Mouse (Mus musculus) embryonic facial prominence, embryonic 12.5 days (tissue): ENCODE data around the gene Tnk2. TPM values are rescaled to one million over a fixed set of nuclear protein-coding genes. Genes with fewer than 3 reads are reported as not detected.

ENCODE experiments used
- ATAC-seq: fragments of 200-750 bp; cut with Nextera tagmentation; 2 replicates; pipeline ENCODE4 v1.8.0; 2017; ENCODE audit not compliant: insufficient number of reproducible peaks, insufficient read depth, low FRiP score, low TSS enrichment
- H3K27ac ChIP-seq: fragments of 300-500 bp; sonication (generic); 2 replicates; pipeline ENCODE4 v1.5.1; 2016; ENCODE audit warnings: mild to moderate bottlenecking
- H3K27me3 ChIP-seq: fragments of 300-500 bp; sonication (generic); 2 replicates; pipeline ENCODE4 v1.6.1; 2016; ENCODE audit warnings: mild to moderate bottlenecking, moderate library complexity
- H3K36me3 ChIP-seq: fragments of 300-500 bp; sonication (generic); 2 replicates; pipeline ENCODE4 v1.6.1; 2016; ENCODE audit warnings: mild to moderate bottlenecking
- H3K4me1 ChIP-seq: fragments of 300-500 bp; sonication (generic); 2 replicates; pipeline ENCODE4 v1.6.1; 2016
- H3K4me2 ChIP-seq: fragments of 300-500 bp; sonication (generic); replicated peaks from 2 replicates; pipeline ENCODE4 v1.6.1; 2016; ENCODE audit warnings: mild to moderate bottlenecking, moderate library complexity
- H3K4me3 ChIP-seq: fragments of 300-500 bp; sonication (generic); 2 replicates; pipeline ENCODE4 v1.5.1; 2016; ENCODE audit warnings: mild to moderate bottlenecking
- H3K9ac ChIP-seq: fragments of 300-500 bp; sonication (generic); 2 replicates; pipeline ENCODE4 v1.6.1; 2016; ENCODE audit warnings: mild to moderate bottlenecking, moderate library complexity
- H3K9me3 ChIP-seq: fragments of 300-500 bp; sonication (generic); 2 replicates; pipeline ENCODE4 v1.6.1; 2016; ENCODE audit warnings: mild to moderate bottlenecking, moderate library complexity
- WGBS: fragments of 180-500 bp; shearing (Covaris S2); methylation state at CpG from one replicate; pipeline ENCODE4 v1.1.7; 2016; 5-methylcytosine and 5-hydroxymethylcytosine counted together
- polyA plus RNA-seq: library from polyadenylated mRNA; unstranded; fragments of >200 nt; fragmentation: Nextera tagmentation; extraction: Ambion mirVana; gene quantifications from 2 replicates; pipeline ENCODE4 v1.2.1, GENCODE M21; 2016

The Tnk2 gene
- polyA plus RNA-seq, 1 experiment from 2014 or later, result 13.8 TPM

DNA sequence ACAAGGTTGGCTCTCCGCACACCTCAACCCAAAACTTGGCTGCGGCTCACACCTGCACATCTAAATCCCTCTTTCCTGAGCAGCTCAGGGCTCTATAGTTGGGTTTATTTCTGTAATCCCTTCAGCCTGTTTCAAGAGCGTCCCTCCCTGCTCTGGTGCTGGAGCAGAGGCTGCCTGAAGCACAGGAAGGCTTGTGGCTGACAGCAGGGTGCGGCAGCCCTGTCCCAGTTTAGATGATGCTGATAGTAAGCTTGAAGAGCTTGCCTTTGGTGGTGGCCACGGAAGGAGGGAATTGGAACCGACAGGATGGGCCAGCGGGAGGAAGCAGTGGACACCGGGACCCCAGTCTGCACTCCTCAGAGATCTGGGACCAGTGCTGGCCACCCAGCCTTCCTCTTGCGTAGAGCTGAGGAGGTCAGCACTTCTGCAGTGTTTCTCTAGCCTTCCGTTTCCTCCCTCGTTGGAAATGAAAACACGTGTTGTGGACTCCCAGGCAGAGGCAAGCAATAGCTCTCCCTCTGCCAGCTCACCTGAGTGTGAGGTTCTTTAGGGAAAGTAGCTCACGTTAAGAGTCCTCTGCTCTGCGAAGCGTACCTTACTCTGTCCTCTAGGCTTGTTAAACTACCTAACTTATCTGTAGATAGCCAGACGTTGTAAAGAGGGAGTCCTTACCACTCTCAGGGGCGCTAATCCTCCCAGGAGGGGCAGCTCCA is 63.6 kb downstream of the Tnk2 start:
- no peak overlapping the region for H3K4me3 ChIP-seq
- no peak for ATAC-seq
- H3K27ac ChIP-seq, result no peak overlapping the region
- H3K36me3 ChIP-seq, result no peaks in the 10 kb centered on the region
- H3K4me1 ChIP-seq, result peaks cover 7% of the 10 kb centered on the region; the same call in 1 of the 2 replicates
- no peaks in the 10 kb centered on the region for H3K9me3 ChIP-seq
- 58% methylated on average over 17 of the region's 17 CpGs for WGBS
- H3K4me2 ChIP-seq, result no peak overlapping the region
- no peaks in the 10 kb centered on the region for H3K27me3 ChIP-seq
- H3K9ac ChIP-seq, result no peak overlapping the region

DNA sequence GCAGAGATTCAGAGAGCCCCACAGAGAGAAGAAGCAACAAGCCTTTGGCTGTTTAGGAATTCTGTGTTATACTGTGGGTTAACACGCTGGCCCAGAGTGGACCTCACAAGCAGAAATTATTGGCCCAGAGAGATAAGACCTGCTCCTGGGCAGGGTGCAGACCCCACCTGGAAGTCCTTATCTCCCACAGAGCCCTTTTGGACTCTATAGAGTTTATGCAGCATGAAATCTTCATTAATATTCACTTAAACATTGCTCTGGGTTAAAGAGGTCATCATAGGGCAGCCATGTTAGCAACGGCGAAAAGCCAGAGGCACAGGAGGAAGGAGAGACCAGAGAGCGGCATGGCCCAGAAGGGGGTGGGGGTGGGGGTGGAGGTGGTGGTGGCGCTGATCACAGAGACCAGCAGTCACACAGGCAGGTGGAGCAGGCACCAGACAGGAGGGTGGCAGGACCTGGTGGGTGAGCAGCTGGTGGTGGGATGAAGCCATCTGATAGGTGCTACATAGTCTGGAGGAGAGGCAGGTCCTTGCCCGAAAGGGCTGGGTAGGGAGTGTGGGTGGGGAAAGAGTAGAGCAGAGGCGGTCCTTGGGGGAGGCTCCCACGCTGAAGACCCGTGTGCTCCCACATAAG is 64.3 kb downstream of the Tnk2 start:
- peaks cover 7% of the 10 kb centered on the region; the same call in 1 of the 2 replicates for H3K4me1 ChIP-seq
- H3K27ac ChIP-seq, result no peak overlapping the region
- no peak for ATAC-seq
- no peaks in the 10 kb centered on the region for H3K36me3 ChIP-seq
- WGBS, result 70% methylated on average over 9 of the region's 9 CpGs
- no peak overlapping the region for H3K4me3 ChIP-seq
- H3K4me2 ChIP-seq, result no peak overlapping the region
- H3K9me3 ChIP-seq, result no peaks in the 10 kb centered on the region
- H3K9ac ChIP-seq, result no peak overlapping the region
- H3K27me3 ChIP-seq, result no peaks in the 10 kb centered on the region

DNA sequence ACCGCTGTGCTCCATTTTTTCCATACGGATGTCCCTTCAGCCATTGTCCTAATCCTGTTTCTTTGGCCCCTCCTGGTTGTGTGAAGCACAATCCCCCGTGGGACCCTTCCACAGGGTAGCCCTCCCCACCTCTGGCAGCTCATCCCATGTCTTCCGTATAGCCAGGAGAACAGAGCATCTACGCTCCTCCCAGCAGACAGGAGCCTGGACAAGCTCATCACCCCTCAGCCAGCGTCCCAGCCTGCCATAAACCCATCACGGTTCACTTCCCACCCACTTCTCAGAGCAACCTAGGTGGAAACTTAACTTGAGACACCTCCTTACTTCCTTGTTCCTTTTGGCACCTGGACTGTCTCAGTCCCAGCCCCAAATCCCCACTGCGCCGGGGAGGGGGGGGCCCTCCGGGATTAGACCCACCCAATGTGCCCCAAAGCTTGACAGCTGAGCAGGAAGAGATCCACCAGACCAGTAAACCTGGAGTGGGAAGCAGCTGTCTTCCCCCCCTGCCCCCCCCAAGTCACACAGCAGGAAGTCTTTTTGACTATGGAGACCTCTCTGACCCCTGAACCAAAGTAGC is 64.9 kb downstream of the Tnk2 start:
- Histone ChIP-seq H3K4me1 (peaks cover 7% of the 10 kb centered on the region; the same call in 1 of the 2 replicates), H3K36me3 (no peaks in the 10 kb centered on the region), H3K9ac (no peak overlapping the region), H3K27me3 (no peaks in the 10 kb centered on the region), H3K27ac (no peak overlapping the region), H3K4me2 (no peak overlapping the region), H3K9me3 (no peaks in the 10 kb centered on the region), H3K4me3 (no peak overlapping the region)
- ATAC-seq, result no peak
- 86% methylated on average over 10 of the region's 10 CpGs for WGBS

DNA sequence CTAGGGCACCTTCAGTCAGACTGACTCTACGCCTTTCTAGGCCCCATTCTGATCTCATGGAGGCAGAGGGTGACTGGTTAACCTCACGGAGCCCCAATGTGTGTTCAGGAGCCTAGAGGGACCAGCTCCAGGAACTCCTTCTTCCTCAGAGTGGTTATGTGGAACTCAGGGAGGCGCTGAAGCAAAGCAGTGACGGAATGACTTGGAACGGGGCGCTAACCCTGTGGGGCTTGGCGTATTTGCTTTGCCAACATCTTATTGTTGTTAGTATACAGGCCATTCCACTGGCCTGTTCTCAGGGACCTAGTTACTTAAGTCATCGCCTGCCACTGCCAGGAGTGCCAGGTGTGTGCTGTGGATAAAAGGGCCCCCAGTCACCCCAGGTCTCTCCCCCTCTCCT is 65.4 kb downstream of the Tnk2 start:
- Histone ChIP-seq H3K4me1 (peaks cover 7% of the 10 kb centered on the region; the same call in 1 of the 2 replicates), H3K27ac (no peak overlapping the region), H3K4me3 (no peak overlapping the region), H3K4me2 (no peak overlapping the region), H3K36me3 (no peaks in the 10 kb centered on the region), H3K9ac (no peak overlapping the region), H3K9me3 (no peaks in the 10 kb centered on the region), H3K27me3 (no peaks in the 10 kb centered on the region)
- WGBS, result 88% methylated on average over 8 of the region's 8 CpGs
- no peak for ATAC-seq

DNA sequence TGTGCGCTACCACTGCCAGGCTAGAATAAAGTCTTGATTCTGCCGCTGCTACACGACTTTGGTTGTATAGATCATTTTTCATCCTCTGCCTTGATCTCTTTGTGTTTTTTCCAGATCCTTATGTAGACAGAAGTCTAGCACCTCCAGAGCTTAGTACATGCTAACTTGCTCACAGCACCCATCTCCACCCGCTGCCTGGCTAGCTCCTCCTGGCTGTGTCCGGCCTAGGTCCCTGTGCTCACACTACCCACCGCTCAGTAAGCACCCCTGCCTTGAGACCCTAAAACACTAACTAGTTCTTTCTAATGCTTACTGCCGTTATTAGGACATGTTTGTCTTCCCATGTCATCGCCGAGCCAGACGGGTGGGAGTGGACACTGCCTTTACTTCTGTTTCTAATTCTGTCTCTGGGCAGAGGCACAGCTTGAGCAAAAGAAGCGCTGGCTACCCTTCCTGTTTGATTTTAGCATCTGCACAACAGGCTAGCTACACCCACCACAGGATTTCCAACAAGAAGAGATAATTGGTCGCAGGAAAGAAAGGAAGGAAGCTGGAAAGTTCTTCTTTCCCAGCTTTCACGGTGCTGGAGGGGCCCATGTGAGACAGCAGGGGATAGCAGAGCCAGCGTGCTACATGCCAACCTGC is 66.9 kb downstream of the Tnk2 start:
- H3K4me1 ChIP-seq, result peaks cover 7% of the 10 kb centered on the region; the same call in 1 of the 2 replicates
- no peaks in the 10 kb centered on the region for H3K27me3 ChIP-seq
- H3K4me2 ChIP-seq, result no peak overlapping the region
- no peak overlapping the region for H3K4me3 ChIP-seq
- H3K36me3 ChIP-seq, result no peaks in the 10 kb centered on the region
- no peak for ATAC-seq
- 52% methylated on average over 14 of the region's 14 CpGs for WGBS
- no peaks in the 10 kb centered on the region for H3K9me3 ChIP-seq
- H3K9ac ChIP-seq, result no peak overlapping the region
- no peak overlapping the region for H3K27ac ChIP-seq

DNA sequence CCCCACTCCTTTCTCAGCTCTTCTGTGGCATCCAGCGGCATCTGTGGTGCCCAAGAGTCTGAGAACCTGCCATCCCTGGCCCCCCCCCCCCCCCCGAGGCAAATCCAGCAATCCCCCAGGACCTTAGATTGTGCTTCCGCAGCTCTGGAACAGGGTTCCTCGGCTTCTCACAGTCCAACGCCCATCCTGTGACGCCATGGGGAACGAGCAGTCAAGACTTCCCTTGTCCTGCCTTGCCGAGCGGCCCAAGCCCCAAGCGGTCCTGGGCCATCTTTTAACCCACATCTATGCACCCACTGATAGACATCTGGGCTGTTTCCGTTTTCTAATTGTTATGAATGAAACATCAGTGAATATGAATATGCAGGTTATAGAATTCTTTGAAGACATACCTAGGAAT is 68.5 kb downstream of the Tnk2 start:
- Histone ChIP-seq H3K4me3 (no peak overlapping the region), H3K9ac (no peak overlapping the region), H3K9me3 (no peaks in the 10 kb centered on the region), H3K27ac (no peak overlapping the region), H3K4me1 (peaks cover 7% of the 10 kb centered on the region; the same call in 1 of the 2 replicates), H3K27me3 (no peaks in the 10 kb centered on the region), H3K4me2 (no peak overlapping the region), H3K36me3 (no peaks in the 10 kb centered on the region)
- WGBS, result 85% methylated on average over 11 of the region's 11 CpGs
- ATAC-seq, result no peak

DNA sequence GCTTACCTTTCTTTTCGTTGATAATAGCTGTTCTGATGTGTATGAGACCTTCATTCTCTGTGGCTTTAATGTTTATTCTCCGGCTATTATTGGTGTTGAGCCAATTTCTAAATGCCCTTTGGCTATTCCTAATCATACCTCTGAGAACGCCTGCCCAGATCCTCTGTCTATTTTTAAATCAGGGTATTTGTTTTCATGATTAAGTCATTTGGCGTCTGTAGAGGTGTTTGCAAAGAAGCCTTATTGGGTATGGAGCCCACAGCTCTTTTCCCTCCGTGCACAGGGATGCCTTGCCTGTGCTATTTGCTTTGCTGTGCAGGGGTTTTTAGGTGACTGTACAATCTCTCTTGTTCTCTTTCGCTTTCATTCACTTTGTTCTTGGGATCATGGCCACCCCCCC is 69.9 kb downstream of the Tnk2 start:
- no peak for ATAC-seq
- Histone ChIP-seq H3K4me2 (no peak overlapping the region), H3K9me3 (no peaks in the 10 kb centered on the region), H3K4me3 (no peak overlapping the region), H3K4me1 (peaks cover 7% of the 10 kb centered on the region; the same call in 1 of the 2 replicates), H3K27me3 (no peaks in the 10 kb centered on the region), H3K27ac (no peak overlapping the region), H3K36me3 (no peaks in the 10 kb centered on the region), H3K9ac (no peak overlapping the region)
- 54% methylated on average over 6 of the region's 6 CpGs for WGBS

DNA sequence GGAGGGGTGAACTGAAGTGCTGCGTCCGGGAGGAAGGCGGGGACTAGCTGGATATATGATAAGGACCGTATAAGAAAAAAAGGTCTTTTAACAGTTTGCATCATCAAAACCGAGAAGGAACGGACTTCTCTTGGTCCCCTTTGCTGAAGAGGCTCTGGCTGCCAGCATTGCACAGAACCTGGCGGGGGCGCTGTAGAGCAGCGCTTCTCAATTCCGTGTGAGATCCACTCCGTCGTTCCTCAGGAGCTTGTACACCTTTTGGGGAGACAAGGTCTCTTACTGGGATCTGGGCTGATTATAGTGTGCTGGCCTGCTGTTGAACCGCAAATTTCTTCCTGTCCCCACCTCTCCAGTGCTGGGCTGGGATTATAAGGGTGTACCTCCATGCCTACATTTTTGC is 71.7 kb downstream of the Tnk2 start:
- no peak overlapping the region for H3K9ac ChIP-seq
- H3K36me3 ChIP-seq, result no peaks in the 10 kb centered on the region
- no peak overlapping the region for H3K27ac ChIP-seq
- H3K4me1 ChIP-seq, result peaks cover 7% of the 10 kb centered on the region; the same call in 1 of the 2 replicates
- no peak overlapping the region for H3K4me2 ChIP-seq
- WGBS, result 27% methylated on average over 13 of the region's 13 CpGs
- ATAC-seq, result no peak
- H3K4me3 ChIP-seq, result no peak overlapping the region
- no peaks in the 10 kb centered on the region for H3K27me3 ChIP-seq
- H3K9me3 ChIP-seq, result no peaks in the 10 kb centered on the region

DNA sequence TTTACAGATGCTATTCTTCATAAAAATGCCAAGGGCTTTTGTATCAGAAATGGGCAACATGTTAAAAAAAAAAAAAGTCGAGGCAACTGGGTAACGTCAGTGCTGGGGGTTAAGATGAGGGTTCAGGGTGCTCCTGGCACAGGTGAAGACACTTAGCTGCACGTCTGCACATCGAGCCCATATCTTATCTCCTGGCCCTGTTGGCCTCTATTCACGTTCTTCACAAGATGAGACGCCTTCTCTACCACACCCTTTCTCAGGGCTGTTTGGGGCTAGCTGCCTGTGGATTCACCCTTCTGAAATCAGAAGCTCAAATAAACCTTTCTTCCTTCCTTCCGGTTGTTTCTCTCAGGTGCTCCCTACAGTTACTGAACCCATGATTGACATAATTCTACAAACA is 79.5 kb downstream of the Tnk2 start:
- Histone ChIP-seq H3K9ac (no peak overlapping the region), H3K27me3 (no peaks in the 10 kb centered on the region), H3K4me3 (no peak overlapping the region), H3K4me1 (no peaks in the 10 kb centered on the region), H3K9me3 (no peaks in the 10 kb centered on the region), H3K27ac (no peak overlapping the region), H3K36me3 (no peaks in the 10 kb centered on the region), H3K4me2 (no peak overlapping the region)
- WGBS, result 84% methylated on average over 7 of the region's 7 CpGs
- no peak for ATAC-seq

DNA sequence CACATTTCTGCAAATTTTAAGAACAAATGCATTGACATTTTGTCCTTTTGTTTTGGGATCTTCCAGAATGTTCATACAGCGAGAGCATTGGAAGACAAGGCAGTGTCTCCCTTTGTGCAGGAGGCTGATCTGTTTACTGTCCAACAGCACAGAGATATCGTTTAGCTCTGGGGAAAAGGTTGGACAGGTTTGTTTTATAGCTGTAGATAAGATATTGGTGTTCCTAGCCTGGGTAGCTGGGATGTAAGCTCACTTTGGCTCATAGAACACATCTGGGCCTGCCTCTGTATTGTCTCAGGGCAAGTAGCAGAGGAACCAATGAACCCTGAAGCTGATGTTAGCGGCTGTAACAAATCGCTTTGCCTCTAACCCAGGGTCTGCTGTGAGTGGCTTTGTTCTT is 80.1 kb downstream of the Tnk2 start:
- 86% methylated on average over 4 of the region's 4 CpGs for WGBS
- Histone ChIP-seq H3K4me3 (no peak overlapping the region), H3K4me1 (no peaks in the 10 kb centered on the region), H3K4me2 (no peak overlapping the region), H3K36me3 (no peaks in the 10 kb centered on the region), H3K9ac (no peak overlapping the region), H3K27ac (no peak overlapping the region), H3K9me3 (no peaks in the 10 kb centered on the region), H3K27me3 (no peaks in the 10 kb centered on the region)
- no peak for ATAC-seq

DNA sequence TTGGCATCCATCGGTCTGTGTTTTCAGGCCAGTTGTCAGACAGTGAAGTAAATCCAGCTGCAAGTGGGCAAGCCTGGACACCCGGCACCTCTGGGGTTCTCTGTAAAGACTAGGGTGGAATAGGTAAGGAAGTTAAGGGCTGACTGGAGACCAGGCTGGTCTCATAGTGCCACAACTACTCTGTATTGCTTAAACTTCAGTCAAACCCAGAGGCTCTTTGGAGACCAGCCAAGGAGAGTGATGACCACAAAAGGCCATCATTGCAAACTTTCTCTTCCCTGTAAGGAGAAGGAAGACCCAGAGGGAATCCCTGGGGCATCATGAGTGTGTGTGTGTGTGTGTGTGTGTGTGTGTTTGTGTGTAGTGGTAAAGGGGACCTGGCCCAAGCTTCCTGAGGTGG is 80.6 kb downstream of the Tnk2 start:
- no peaks in the 10 kb centered on the region for H3K4me1 ChIP-seq
- H3K9me3 ChIP-seq, result no peaks in the 10 kb centered on the region
- no peak overlapping the region for H3K4me2 ChIP-seq
- no peak overlapping the region for H3K9ac ChIP-seq
- no peaks in the 10 kb centered on the region for H3K36me3 ChIP-seq
- ATAC-seq, result no peak
- no peaks in the 10 kb centered on the region for H3K27me3 ChIP-seq
- WGBS, result 79% methylated on average over 2 of the region's 2 CpGs
- no peak overlapping the region for H3K4me3 ChIP-seq
- no peak overlapping the region for H3K27ac ChIP-seq

DNA sequence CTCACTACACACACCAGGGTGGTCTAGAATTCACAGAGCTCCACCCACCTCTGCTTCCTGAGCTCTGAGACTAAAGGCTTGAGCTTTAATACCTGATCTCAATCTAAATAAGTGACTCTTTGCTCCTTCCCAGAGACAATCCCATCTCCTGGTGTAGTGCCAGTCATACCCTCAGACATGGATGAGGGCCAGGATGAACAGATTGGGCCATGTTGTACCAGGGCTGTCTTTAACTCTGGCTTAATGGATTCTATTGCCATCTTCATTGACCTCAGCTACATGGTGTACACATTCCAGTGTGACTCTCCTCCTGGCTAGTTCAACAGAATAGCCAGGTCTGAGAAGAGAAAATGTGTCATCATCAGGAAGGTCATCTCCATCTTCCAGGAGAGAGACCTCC is 82.8 kb downstream of the Tnk2 start:
- no peak overlapping the region for H3K27ac ChIP-seq
- no peaks in the 10 kb centered on the region for H3K27me3 ChIP-seq
- H3K4me2 ChIP-seq, result no peak overlapping the region
- no peaks in the 10 kb centered on the region for H3K4me1 ChIP-seq
- no peaks in the 10 kb centered on the region for H3K9me3 ChIP-seq
- H3K36me3 ChIP-seq, result no peaks in the 10 kb centered on the region
- H3K9ac ChIP-seq, result no peak overlapping the region
- H3K4me3 ChIP-seq, result no peak overlapping the region
- ATAC-seq, result no peak
